Mouse (Mus musculus): Measurements from ENCODE around the gene Taar7a. TPM values are rescaled to one million over a fixed set of nuclear protein-coding genes. Genes with fewer than 3 reads are reported as not detected.

Taar7a gene
- polyA plus RNA-seq, 1 experiment: not detected

DNA sequence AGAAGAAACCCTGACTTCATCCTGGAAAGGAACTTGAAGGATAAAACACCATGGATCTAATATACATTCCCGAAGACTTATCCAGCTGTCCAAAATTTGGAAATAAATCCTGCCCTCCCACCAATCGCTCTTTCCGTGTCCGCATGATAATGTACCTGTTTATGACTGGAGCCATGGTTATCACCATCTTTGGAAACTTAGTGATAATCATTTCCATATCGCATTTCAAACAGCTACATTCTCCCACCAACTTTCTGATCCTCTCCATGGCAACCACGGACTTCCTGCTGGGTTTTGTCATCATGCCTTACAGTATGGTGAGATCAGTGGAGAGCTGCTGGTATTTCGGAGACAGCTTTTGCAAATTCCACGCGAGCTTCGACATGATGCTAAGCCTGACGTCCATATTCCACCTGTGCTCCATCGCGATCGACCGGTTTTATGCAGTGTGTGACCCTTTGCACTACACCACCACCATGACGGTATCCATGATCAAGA is 43.7 kb downstream of the Taar7a start, which contains the start of gene Taar3:
TSS of gene Taar3 (plus strand) at position 51 of the 498 bp plus-strand sequence.
- 92% methylated on average over 16 of the region's 16 CpGs for WGBS
- DNase-seq (ENCODE audit: low read depth, low spot score): no peak

DNA sequence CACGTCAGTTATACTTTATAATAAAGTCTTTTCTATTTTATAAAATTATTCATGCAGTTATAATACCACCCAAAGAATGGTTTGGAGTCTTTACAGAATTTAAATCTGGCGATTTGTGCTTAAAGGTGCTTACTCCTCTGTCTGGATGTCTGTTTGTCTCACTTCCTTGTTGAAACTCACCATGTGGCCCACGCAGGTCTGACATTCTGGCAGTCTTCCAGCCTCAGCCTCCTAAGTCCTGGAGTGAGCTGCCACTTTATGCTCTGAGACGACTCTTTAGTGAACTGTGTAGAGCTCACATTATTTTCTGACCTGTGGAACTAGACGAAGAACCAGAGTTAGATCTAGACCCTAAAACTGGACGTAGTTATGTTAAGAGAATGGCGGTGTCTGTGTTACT is 45.3 kb downstream of the Taar7a start:
- 39% methylated on average over 7 of the region's 7 CpGs for WGBS
- DNase-seq (ENCODE audit: low read depth, low spot score): no peak

DNA sequence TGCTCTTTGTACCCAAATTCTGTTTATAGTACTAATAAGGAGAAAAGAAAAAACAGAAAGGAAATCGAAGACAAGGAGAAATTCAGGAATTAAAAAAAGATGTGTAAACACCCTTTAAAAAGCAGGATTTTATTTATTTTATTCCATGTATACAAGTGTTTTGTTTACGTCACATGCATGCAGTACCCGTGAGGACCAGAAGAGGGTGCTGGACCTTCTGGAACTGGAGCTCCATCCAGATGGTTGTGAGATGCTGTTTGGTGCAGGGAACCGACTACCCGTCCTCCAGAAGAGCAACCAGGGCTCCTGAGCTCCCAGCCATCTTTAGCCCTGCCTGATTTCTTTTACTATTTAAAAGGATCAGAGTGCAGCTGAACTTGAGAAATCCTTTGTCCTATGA is 50.8 kb downstream of the Taar7a start:
- no peak for DNase-seq (ENCODE audit: low read depth, low spot score)
- 75% methylated on average over 5 of the region's 5 CpGs for WGBS

Other genes starting within 250 kb of the Taar7a start
- 1,645 and 1,976 TPM in 2 replicates for gene Rps12, start 206.2 kb downstream of the Taar7a start, polyA plus RNA-seq (2012; rRNA removed)
- 21.6 and 37.4 TPM in 2 replicates for gene Slc18b1, start 196.5 kb downstream of the Taar7a start, polyA plus RNA-seq (2012; rRNA removed)
- gene Vnn3, start 142.0 kb downstream of the Taar7a start, polyA plus RNA-seq (2012; rRNA removed): 0.29 and 0.71 TPM in 2 replicates
- gene Vnn1, start 98.8 kb downstream of the Taar7a start, polyA plus RNA-seq (2012; rRNA removed): 58.1 and 174 TPM in 2 replicates
- gene Taar1, start 73.1 kb downstream of the Taar7a start, polyA plus RNA-seq (2012; rRNA removed): not detected in 2 replicates
- not detected in 2 replicates for gene Taar2, start 54.9 kb downstream of the Taar7a start, polyA plus RNA-seq (2012; rRNA removed)
- gene Taar3, start 43.9 kb downstream of the Taar7a start, polyA plus RNA-seq (2012; rRNA removed): not detected in 2 replicates
- not detected in 2 replicates for gene Taar4, start 33.0 kb downstream of the Taar7a start, polyA plus RNA-seq (2012; rRNA removed)
- gene Taar5, start 22.8 kb downstream of the Taar7a start, polyA plus RNA-seq (2012; rRNA removed): not detected in 2 replicates
- not detected in 2 replicates for gene Taar6, start 7.8 kb downstream of the Taar7a start, polyA plus RNA-seq (2012; rRNA removed)
- not detected in 2 replicates for gene Taar7b, start 6.5 kb upstream of the Taar7a start, polyA plus RNA-seq (2012; rRNA removed)
- not detected in 2 replicates for gene Taar7d, start 33.7 kb upstream of the Taar7a start, polyA plus RNA-seq (2012; rRNA removed)
- gene Taar7e, start 44.1 kb upstream of the Taar7a start, polyA plus RNA-seq (2012; rRNA removed): not detected in 2 replicates
- not detected in 2 replicates for gene Taar7f, start 56.0 kb upstream of the Taar7a start, polyA plus RNA-seq (2012; rRNA removed)
- gene Taar8a, start 83.0 kb upstream of the Taar7a start, polyA plus RNA-seq (2012; rRNA removed): not detected in 2 replicates
- not detected in 2 replicates for gene Taar8b, start 98.8 kb upstream of the Taar7a start, polyA plus RNA-seq (2012; rRNA removed)
- gene Taar8c, start 108.4 kb upstream of the Taar7a start, polyA plus RNA-seq (2012; rRNA removed): not detected in 2 replicates
- not detected in 2 replicates for gene Taar9, start 116.1 kb upstream of the Taar7a start, polyA plus RNA-seq (2012; rRNA removed)
- gene Stx7, start 155.8 kb upstream of the Taar7a start, polyA plus RNA-seq (2012; rRNA removed): 71.2 and 112 TPM in 2 replicates
- gene Moxd1, start 230.0 kb upstream of the Taar7a start, polyA plus RNA-seq (2012; rRNA removed): 2.0 and 2.4 TPM in 2 replicates